Mouse (Mus musculus): ENCODE data around the gene Mast1. TPM values are rescaled to one million over a fixed set of nuclear protein-coding genes. Genes with fewer than 3 reads are reported as not detected.

Mast1 gene
- 0.22 and 0.30 TPM in 2 replicates for polyA plus RNA-seq (2015; fragmentation: Nextera tagmentation; extraction: Ambion mirVana)

DNA sequence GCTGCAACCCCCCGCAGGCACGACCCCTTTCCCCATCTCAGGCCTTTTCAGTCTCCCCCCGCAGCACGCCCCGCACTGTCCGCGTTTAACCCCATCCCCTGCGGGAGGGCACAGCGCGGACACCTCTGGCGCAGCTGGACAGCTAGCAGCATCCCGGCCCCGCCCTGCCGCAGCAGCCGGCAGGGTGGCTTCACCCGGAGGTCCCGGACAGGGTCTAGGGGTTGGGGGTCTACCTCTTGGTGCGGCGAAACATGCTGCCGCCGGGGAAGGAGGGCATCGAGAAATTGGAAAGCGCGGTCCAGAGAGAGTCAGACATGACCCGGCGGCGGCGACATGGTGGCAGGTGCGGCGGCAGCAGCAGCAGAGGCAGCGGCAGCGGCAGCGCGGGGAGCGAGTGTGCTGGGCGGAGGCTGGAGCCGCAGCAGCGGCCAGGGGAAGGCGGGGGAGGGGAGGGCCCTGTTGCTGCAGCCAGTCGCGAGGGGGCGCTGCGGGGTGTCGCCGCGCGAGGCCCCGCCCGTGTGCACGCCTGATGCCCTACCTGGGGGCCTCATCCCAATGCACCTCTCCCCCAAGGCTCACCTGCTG, at the start of gene Mast1:
Mast1 (minus strand) TSS at position 398 of the 585 bp plus-strand sequence.

GRCm38 (mm10) chr8:84978248-84978940, 41.2 kb upstream of the Mast1 start, which contains the start of gene Junb:
Gene Junb, minus strand, starts transcription at chr8:84978718.

DNA sequence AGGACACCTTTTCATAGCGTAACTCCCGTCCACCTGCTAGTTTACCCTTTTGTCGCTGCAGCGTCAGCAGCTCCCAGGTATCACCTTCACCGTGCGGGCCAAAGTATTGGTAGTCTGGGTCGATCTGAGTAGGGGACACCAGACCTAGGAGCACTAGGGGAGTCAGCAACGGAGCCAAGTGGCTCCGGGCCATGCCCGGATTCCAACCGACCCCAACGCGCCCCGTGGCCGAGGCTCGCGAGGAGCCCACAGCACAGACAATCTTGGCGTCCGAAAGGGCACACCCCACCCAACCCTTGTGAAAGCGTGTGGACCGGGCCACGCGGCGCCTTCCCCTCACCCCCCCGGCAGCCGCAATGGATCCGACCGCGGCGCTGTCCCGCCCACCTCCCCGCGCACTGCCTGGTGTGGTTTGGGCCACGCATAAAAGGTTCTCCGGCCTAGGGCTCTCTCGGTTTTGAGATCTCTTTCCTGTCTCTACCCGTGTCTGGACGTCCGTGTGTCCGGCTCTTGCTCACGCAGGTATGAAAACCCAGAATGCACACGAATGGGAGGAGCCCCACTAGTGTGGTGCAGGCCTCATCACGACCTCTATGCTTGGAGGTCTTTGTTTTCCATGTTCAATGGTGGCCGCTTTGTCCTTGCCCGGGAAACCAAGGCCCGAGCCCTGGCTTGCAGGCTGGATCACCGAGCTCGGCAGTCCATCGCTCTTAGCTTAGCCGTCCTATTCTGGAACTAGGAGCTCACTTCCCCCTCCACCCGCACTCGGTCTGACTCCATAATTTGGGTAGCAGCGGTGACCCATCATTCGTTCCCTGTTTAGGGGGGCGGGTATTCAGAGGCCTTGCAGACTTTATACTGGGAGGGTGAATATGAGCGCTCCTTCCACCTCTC, 32.3 kb upstream of the Mast1 start, which contains the start of the genes Gm49661, Prdx2 and Rnaseh2a:
Gm49661 (minus strand) TSS at position 193 of the 894 bp plus-strand sequence.
Prdx2 (plus strand) TSS at position 347 of the 894 bp plus-strand sequence.
Rnaseh2a (minus strand) TSS at position 527 of the 894 bp plus-strand sequence.

GRCm38 (mm10) chr8:84946528-84947240, 9.5 kb upstream of the Mast1 start, which contains the start of gene Rtbdn:
Gene Rtbdn, plus strand, starts transcription at chr8:84946991.

GRCm38 (mm10) chr8:84908421-84909161, 28.6 kb downstream of the Mast1 start, which contains the start of gene Dnase2a:
Gene Dnase2a, plus strand, starts transcription at chr8:84908560.

DNA sequence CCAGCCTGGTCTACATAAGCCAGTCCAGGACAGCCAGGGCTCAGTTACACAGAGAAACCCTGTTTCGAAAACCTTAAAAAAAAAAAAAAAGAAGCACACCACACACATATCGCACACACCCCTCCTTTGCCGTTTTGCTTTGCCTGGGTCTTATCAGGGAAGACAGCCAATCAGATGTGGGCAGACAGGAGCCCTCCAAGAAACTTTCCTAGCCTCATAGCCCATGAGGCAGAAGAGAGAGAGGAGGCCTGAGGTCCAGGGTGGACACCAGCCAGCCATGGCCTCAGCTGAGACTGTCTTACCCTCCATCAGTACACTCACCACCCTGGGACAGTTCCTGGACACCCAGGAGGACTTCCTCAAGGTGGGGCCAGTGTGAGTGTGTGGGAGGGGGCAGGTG, 35.4 kb downstream of the Mast1 start, which contains the start of gene Klf1:
Klf1 (plus strand) TSS at position 177 of the 400 bp plus-strand sequence.

DNA sequence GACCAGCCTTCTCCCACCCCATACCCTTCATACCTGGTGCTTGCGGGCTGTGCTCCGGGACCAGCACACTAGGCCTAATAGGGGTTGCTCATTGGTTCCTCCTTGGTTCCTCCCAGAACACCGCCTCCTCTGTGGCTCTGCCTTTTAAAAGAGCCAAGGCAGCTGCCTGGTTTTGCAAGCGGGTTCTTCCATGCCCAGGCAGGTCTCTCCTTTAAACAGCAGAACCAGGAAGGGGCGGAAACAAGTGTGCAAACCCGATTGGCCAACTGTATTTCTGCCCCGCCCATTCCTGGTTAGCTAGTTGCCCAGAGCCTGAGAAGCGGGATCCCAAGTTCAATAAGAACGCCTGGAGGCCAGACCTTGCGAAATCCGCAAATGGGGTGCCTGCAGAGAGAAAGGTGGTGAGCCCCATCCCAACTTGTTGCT, 43.4 kb downstream of the Mast1 start, which contains the start of gene Gcdh:
Gcdh (minus strand) TSS at position 213 of the 426 bp plus-strand sequence.

DNA sequence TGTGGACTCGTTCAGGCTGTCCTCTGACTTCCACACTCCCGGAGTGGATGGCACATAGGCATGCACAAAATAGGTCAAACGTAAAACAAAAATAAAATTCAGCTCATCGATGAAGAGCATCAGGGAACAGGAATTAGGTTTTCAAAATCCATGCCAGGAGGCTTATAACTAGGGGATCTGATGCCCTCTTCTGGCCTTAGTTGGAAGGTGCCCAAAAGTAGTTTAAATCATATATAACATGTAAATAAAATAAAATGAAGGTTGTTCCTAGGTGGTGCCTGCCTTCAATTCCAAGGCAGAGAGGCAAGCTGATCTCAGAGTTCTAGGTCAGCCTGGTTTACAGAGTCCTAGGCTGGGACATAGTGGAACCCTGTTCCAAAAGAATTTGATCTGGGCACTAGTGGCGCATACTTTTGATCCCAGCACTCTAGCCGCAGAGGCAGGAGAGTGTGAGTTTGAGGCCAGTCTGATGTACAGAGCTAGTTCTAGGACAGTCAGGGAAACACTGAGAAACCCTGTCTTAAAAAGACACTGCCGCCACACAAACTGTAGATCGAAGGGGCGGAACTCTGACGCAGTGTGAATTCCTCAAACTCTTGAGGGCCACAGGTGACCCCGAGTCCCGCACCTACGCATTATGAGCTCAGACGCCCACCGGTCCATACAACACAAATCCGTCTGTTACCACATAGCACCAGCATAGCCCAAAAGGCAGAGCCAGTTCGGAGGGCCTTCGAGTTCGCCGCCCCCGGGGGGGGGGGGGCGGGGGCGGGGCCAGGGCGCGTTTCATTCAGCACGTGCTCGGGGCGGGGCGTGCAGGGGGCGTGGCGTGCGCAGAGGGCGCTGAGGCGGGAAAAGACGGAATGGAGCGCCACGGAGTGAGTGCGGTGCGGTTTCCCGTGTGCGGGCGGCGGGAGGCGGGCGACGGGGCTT, 65.5 kb downstream of the Mast1 start, which contains the start of gene Syce2:
Syce2 (plus strand) TSS at position 736 of the 933 bp plus-strand sequence.

Other genes starting within 250 kb of the Mast1 start
- 7.3 and 7.6 TPM in 2 replicates for gene Nacc1, start 249.5 kb downstream of the Mast1 start, polyA plus RNA-seq (2015; fragmentation: Nextera tagmentation; extraction: Ambion mirVana)
- 60.3 and 61.8 TPM in 2 replicates for gene Lyl1, start 235.9 kb downstream of the Mast1 start, polyA plus RNA-seq (2015; fragmentation: Nextera tagmentation; extraction: Ambion mirVana)
- gene G430095P16Rik, start 214.4 kb downstream of the Mast1 start, polyA plus RNA-seq (2015; fragmentation: Nextera tagmentation; extraction: Ambion mirVana), result 17.8 and 19.5 TPM in 2 replicates
- gene Nfix, start 137.0 kb downstream of the Mast1 start, polyA plus RNA-seq (2015; fragmentation: Nextera tagmentation; extraction: Ambion mirVana), result 14.2 and 15.5 TPM in 2 replicates
- gene Dand5, start 114.5 kb downstream of the Mast1 start, polyA plus RNA-seq (2015; fragmentation: Nextera tagmentation; extraction: Ambion mirVana), result 3.4 and 3.7 TPM in 2 replicates
- gene Gadd45gip1, start 105.8 kb downstream of the Mast1 start, polyA plus RNA-seq (2015; fragmentation: Nextera tagmentation; extraction: Ambion mirVana), result 42.0 and 45.4 TPM in 2 replicates
- 257 and 273 TPM in 2 replicates for gene Rad23a, start 96.7 kb downstream of the Mast1 start, polyA plus RNA-seq (2015; fragmentation: Nextera tagmentation; extraction: Ambion mirVana)
- gene Calr, start 90.4 kb downstream of the Mast1 start, polyA plus RNA-seq (2015; fragmentation: Nextera tagmentation; extraction: Ambion mirVana), result 262 and 293 TPM in 2 replicates
- 63.1 and 64.4 TPM in 2 replicates for gene Farsa, start 80.4 kb downstream of the Mast1 start, polyA plus RNA-seq (2015; fragmentation: Nextera tagmentation; extraction: Ambion mirVana)
- 100 and 115 TPM in 2 replicates for gene Syce2, start 65.2 kb downstream of the Mast1 start, polyA plus RNA-seq (2015; fragmentation: Nextera tagmentation; extraction: Ambion mirVana)
- 22.5 and 24.8 TPM in 2 replicates for gene Gcdh, start 43.4 kb downstream of the Mast1 start, polyA plus RNA-seq (2015; fragmentation: Nextera tagmentation; extraction: Ambion mirVana)
- 323 and 405 TPM in 2 replicates for gene Klf1, start 35.4 kb downstream of the Mast1 start, polyA plus RNA-seq (2015; fragmentation: Nextera tagmentation; extraction: Ambion mirVana)
- 29.2 TPM in 2 replicates for gene Dnase2a, start 28.8 kb downstream of the Mast1 start, polyA plus RNA-seq (2015; fragmentation: Nextera tagmentation; extraction: Ambion mirVana)
- gene Rtbdn, start 9.6 kb upstream of the Mast1 start, polyA plus RNA-seq (2015; fragmentation: Nextera tagmentation; extraction: Ambion mirVana), result 0.19 TPM in 1 of 2 replicates, not detected in the other
- gene Gm49661, start 32.1 kb upstream of the Mast1 start, polyA plus RNA-seq (2015; fragmentation: Nextera tagmentation; extraction: Ambion mirVana), result not detected in 2 replicates
- gene Prdx2, start 32.2 kb upstream of the Mast1 start, polyA plus RNA-seq (2015; fragmentation: Nextera tagmentation; extraction: Ambion mirVana), result 1,795 and 2,054 TPM in 2 replicates
- 139 and 165 TPM in 2 replicates for gene Rnaseh2a, start 32.4 kb upstream of the Mast1 start, polyA plus RNA-seq (2015; fragmentation: Nextera tagmentation; extraction: Ambion mirVana)
- gene Junb, start 41.4 kb upstream of the Mast1 start, polyA plus RNA-seq (2015; fragmentation: Nextera tagmentation; extraction: Ambion mirVana), result 22.6 and 26.1 TPM in 2 replicates
- gene Hook2, start 53.2 kb upstream of the Mast1 start, polyA plus RNA-seq (2015; fragmentation: Nextera tagmentation; extraction: Ambion mirVana), result 5.2 and 5.7 TPM in 2 replicates
- 0.08 TPM in 1 of 2 replicates, not detected in the other for gene Best2, start 77.2 kb upstream of the Mast1 start, polyA plus RNA-seq (2015; fragmentation: Nextera tagmentation; extraction: Ambion mirVana)
- gene Asna1, start 87.9 kb upstream of the Mast1 start, polyA plus RNA-seq (2015; fragmentation: Nextera tagmentation; extraction: Ambion mirVana), result 59.9 and 62.1 TPM in 2 replicates
- 96.0 and 106 TPM in 2 replicates for gene Trir, start 89.5 kb upstream of the Mast1 start, polyA plus RNA-seq (2015; fragmentation: Nextera tagmentation; extraction: Ambion mirVana)
- 16.3 and 17.1 TPM in 2 replicates for gene Tnpo2, start 99.6 kb upstream of the Mast1 start, polyA plus RNA-seq (2015; fragmentation: Nextera tagmentation; extraction: Ambion mirVana)
- 7.7 and 11.9 TPM in 2 replicates for gene Fbxw9, start 122.7 kb upstream of the Mast1 start, polyA plus RNA-seq (2015; fragmentation: Nextera tagmentation; extraction: Ambion mirVana)
- 0.51 TPM in 1 of 2 replicates, not detected in the other for gene Gm5741, start 130.6 kb upstream of the Mast1 start, polyA plus RNA-seq (2015; fragmentation: Nextera tagmentation; extraction: Ambion mirVana)
- gene Dhps, start 134.4 kb upstream of the Mast1 start, polyA plus RNA-seq (2015; fragmentation: Nextera tagmentation; extraction: Ambion mirVana), result 34.8 and 37.4 TPM in 2 replicates
- gene Wdr83os, start 143.4 kb upstream of the Mast1 start, polyA plus RNA-seq (2015; fragmentation: Nextera tagmentation; extraction: Ambion mirVana), result 100 and 103 TPM in 2 replicates
- gene Wdr83, start 143.9 kb upstream of the Mast1 start, polyA plus RNA-seq (2015; fragmentation: Nextera tagmentation; extraction: Ambion mirVana), result 28.5 and 33.2 TPM in 2 replicates
- 41.9 and 56.5 TPM in 2 replicates for gene Man2b1, start 145.9 kb upstream of the Mast1 start, polyA plus RNA-seq (2015; fragmentation: Nextera tagmentation; extraction: Ambion mirVana)
- 0.40 and 0.47 TPM in 2 replicates for gene Zfp791, start 185.7 kb upstream of the Mast1 start, polyA plus RNA-seq (2015; fragmentation: Nextera tagmentation; extraction: Ambion mirVana)
- gene Cks1brt, start 214.6 kb upstream of the Mast1 start, polyA plus RNA-seq (2015; fragmentation: Nextera tagmentation; extraction: Ambion mirVana), result not detected in 2 replicates